Mouse (Mus musculus): ENCODE results near the gene Tle2. TPM values are rescaled to one million over a fixed set of nuclear protein-coding genes. Genes with fewer than 3 reads are reported as not detected.
A peak's percentile ranks its signal among the peaks of the same experiment; 100 is the strongest.

The Tle2 gene
- polyA plus RNA-seq (2015; fragmentation: Nextera tagmentation; extraction: Ambion mirVana), result 14.5 and 17.8 TPM in 2 replicates

- Histone ChIP-seq H3K27ac (peak within 1 kb of the TSS; percentile 44; the same call in 1 of the 2 replicates), H3K9ac (peak within 1 kb of the TSS; percentile 69)
- 26% methylated on average over 10 of the region's 10 CpGs for WGBS
These were observed at the start of gene Tle2 for GRCm38 (mm10) chr10:81574081-81575056. Gene Tle2 (plus strand): TSS chr10:81574561.

GRCm38 (mm10) chr10:81525017-81525694 lies 49.2 kb upstream of the Tle2 start:
- ATAC-seq, result no peak
- Histone ChIP-seq H3K4me1 (replicated peaks) (peaks cover 13% of the 10 kb centered on the region), H3K9me3 (no peaks in the 10 kb centered on the region), H3K4me2 (replicated peaks) (no peak overlapping the region), H3K36me3 (peaks cover 13% of the 10 kb centered on the region), H3K4me3 (replicated peaks) (no peak overlapping the region), H3K27me3 (replicated peaks) (no peaks in the 10 kb centered on the region), H3K9ac (no peak overlapping the region), H3K27ac (no peak overlapping the region)
- WGBS, result 50% methylated on average over 13 of the region's 13 CpGs

More at GRCm38 (mm10) chr10:81574081-81575056, at the start of gene Tle2:
- H3K4me1 ChIP-seq (replicated peaks), result peaks cover 53% of the 10 kb centered on the region
- H3K4me3 ChIP-seq (replicated peaks), result peak within 1 kb of the TSS; percentile 60
- H3K36me3 ChIP-seq, result no peaks in the 10 kb centered on the region
- no peak for ATAC-seq
- H3K9me3 ChIP-seq, result no peaks in the 10 kb centered on the region
- peak within 1 kb of the TSS; percentile 92 for H3K4me2 ChIP-seq (replicated peaks)
- 0 out of 2 replicates have a peak, but pooled peaks cover 3% of the 10 kb centered on the region for H3K27me3 ChIP-seq (replicated peaks)

- no peak overlapping the region for H3K4me3 ChIP-seq (replicated peaks)
- no peak overlapping the region for H3K9ac ChIP-seq
- no peaks in the 10 kb centered on the region for H3K27me3 ChIP-seq (replicated peaks)
- 11% methylated on average over 14 of the region's 14 CpGs for WGBS
- no peak overlapping the region for H3K27ac ChIP-seq
- H3K4me1 ChIP-seq (replicated peaks), result peaks cover 13% of the 10 kb centered on the region
- H3K9me3 ChIP-seq, result no peaks in the 10 kb centered on the region
- H3K4me2 ChIP-seq (replicated peaks), result no peak overlapping the region
- ATAC-seq, result 0 out of 2 replicates have a peak, but pooled peaks have one; percentile 35
- H3K36me3 ChIP-seq, result peaks cover 26% of the 10 kb centered on the region
These were observed 47.6 kb upstream of the Tle2 start for GRCm38 (mm10) chr10:81526779-81527178.

- Histone ChIP-seq H3K36me3 (peaks cover 45% of the 10 kb centered on the region), H3K4me1 (replicated peaks) (0 out of 2 replicates have a peak, but pooled peaks cover 7% of the 10 kb centered on the region), H3K4me2 (replicated peaks) (no peak overlapping the region), H3K27ac (no peak overlapping the region), H3K9me3 (no peaks in the 10 kb centered on the region), H3K4me3 (replicated peaks) (no peak overlapping the region), H3K27me3 (replicated peaks) (no peaks in the 10 kb centered on the region), H3K9ac (no peak overlapping the region)
- ATAC-seq, result peak; percentile 65
- WGBS, result 49% methylated on average over 16 of the region's 16 CpGs
These were observed 39.5 kb upstream of the Tle2 start for GRCm38 (mm10) chr10:81534826-81535225.

- Histone ChIP-seq H3K9me3 (no peaks in the 10 kb centered on the region), H3K36me3 (peaks cover 30% of the 10 kb centered on the region), H3K4me1 (replicated peaks) (peaks cover 18% of the 10 kb centered on the region), H3K27me3 (replicated peaks) (no peaks in the 10 kb centered on the region), H3K9ac (no peak overlapping the region), H3K4me2 (replicated peaks) (no peak overlapping the region), H3K27ac (no peak overlapping the region), H3K4me3 (replicated peaks) (no peak overlapping the region)
- 77% methylated on average over 6 of the region's 6 CpGs for WGBS
- ATAC-seq, result no peak
These were observed 37.6 kb upstream of the Tle2 start for GRCm38 (mm10) chr10:81536734-81537133.

- H3K27me3 ChIP-seq (replicated peaks), result no peaks in the 10 kb centered on the region
- H3K4me1 ChIP-seq (replicated peaks), result peaks cover 25% of the 10 kb centered on the region
- no peak overlapping the region for H3K4me3 ChIP-seq (replicated peaks)
- no peak overlapping the region for H3K27ac ChIP-seq
- no peak for ATAC-seq
- no peak overlapping the region for H3K4me2 ChIP-seq (replicated peaks)
- H3K9ac ChIP-seq, result no peak overlapping the region
- H3K36me3 ChIP-seq, result peaks cover 26% of the 10 kb centered on the region
- 79% methylated on average over 2 of the region's 2 CpGs for WGBS
- no peaks in the 10 kb centered on the region for H3K9me3 ChIP-seq
These were observed 36.9 kb upstream of the Tle2 start for GRCm38 (mm10) chr10:81537429-81537828.

GRCm38 (mm10) chr10:81538321-81539048 lies 35.9 kb upstream of the Tle2 start:
- WGBS, result 77% methylated on average over 3 of the region's 3 CpGs
- no peak overlapping the region for H3K27ac ChIP-seq
- H3K4me2 ChIP-seq (replicated peaks), result no peak overlapping the region
- no peak for ATAC-seq
- H3K4me3 ChIP-seq (replicated peaks), result no peak overlapping the region
- 0 out of 2 replicates have a peak overlapping the region, but pooled peaks have one; percentile 9 for H3K9ac ChIP-seq
- peaks cover 15% of the 10 kb centered on the region for H3K36me3 ChIP-seq
- H3K9me3 ChIP-seq, result no peaks in the 10 kb centered on the region
- H3K4me1 ChIP-seq (replicated peaks), result peaks cover 36% of the 10 kb centered on the region
- no peaks in the 10 kb centered on the region for H3K27me3 ChIP-seq (replicated peaks)

GRCm38 (mm10) chr10:81541363-81541762 lies 33.0 kb upstream of the Tle2 start:
- Histone ChIP-seq H3K27ac (peak overlapping the region; percentile 79), H3K27me3 (replicated peaks) (no peaks in the 10 kb centered on the region), H3K9me3 (no peaks in the 10 kb centered on the region), H3K36me3 (0 out of 2 replicates have a peak, but pooled peaks cover 3% of the 10 kb centered on the region), H3K4me2 (replicated peaks) (peak overlapping the region; percentile 81), H3K9ac (peak overlapping the region; percentile 96), H3K4me3 (replicated peaks) (peak overlapping the region; percentile 94), H3K4me1 (replicated peaks) (peaks cover 44% of the 10 kb centered on the region)
- ATAC-seq, result no peak
- 69% methylated on average over 5 of the region's 5 CpGs for WGBS

- H3K4me1 ChIP-seq (replicated peaks), result peaks cover 45% of the 10 kb centered on the region
- H3K27me3 ChIP-seq (replicated peaks), result no peaks in the 10 kb centered on the region
- H3K9me3 ChIP-seq, result no peaks in the 10 kb centered on the region
- H3K4me2 ChIP-seq (replicated peaks), result peak overlapping the region; percentile 81
- H3K9ac ChIP-seq, result peak overlapping the region; percentile 96
- 51% methylated on average over 10 of the region's 10 CpGs for WGBS
- H3K36me3 ChIP-seq, result 0 out of 2 replicates have a peak, but pooled peaks cover 3% of the 10 kb centered on the region
- H3K4me3 ChIP-seq (replicated peaks), result peak overlapping the region; percentile 94
- no peak for ATAC-seq
- H3K27ac ChIP-seq, result peak overlapping the region; percentile 79
These were observed 32.6 kb upstream of the Tle2 start for GRCm38 (mm10) chr10:81541803-81542202.

- 59% methylated on average over 7 of the region's 7 CpGs for WGBS
- no peak for ATAC-seq
These were observed 31.5 kb upstream of the Tle2 start for GRCm38 (mm10) chr10:81542727-81543460.

GRCm38 (mm10) chr10:81543633-81544032 lies 30.7 kb upstream of the Tle2 start:
- 76% methylated on average over 1 of the region's 1 CpGs for WGBS

More at GRCm38 (mm10) chr10:81542727-81543460, 31.5 kb upstream of the Tle2 start:
- Histone ChIP-seq H3K27me3 (replicated peaks) (no peaks in the 10 kb centered on the region), H3K36me3 (no peaks in the 10 kb centered on the region), H3K4me1 (replicated peaks) (peaks cover 49% of the 10 kb centered on the region), H3K27ac (peak overlapping the region; percentile 79), H3K4me2 (replicated peaks) (peak overlapping the region; percentile 81), H3K9me3 (no peaks in the 10 kb centered on the region), H3K9ac (peak overlapping the region; percentile 96), H3K4me3 (replicated peaks) (peak overlapping the region; percentile 94)

More at GRCm38 (mm10) chr10:81543633-81544032, 30.7 kb upstream of the Tle2 start:
- H3K27me3 ChIP-seq (replicated peaks), result no peaks in the 10 kb centered on the region
- peak overlapping the region; percentile 96 for H3K9ac ChIP-seq
- peak overlapping the region; percentile 81 for H3K4me2 ChIP-seq (replicated peaks)
- peak overlapping the region; percentile 94 for H3K4me3 ChIP-seq (replicated peaks)
- H3K4me1 ChIP-seq (replicated peaks), result peaks cover 49% of the 10 kb centered on the region
- H3K36me3 ChIP-seq, result no peaks in the 10 kb centered on the region
- peak overlapping the region; percentile 67; the same call in 1 of the 2 replicates for H3K27ac ChIP-seq
- H3K9me3 ChIP-seq, result no peaks in the 10 kb centered on the region
- no peak for ATAC-seq
